Mouse (Mus musculus): ENCODE results near the gene Ncapd2.

Ncapd2 gene

DNA sequence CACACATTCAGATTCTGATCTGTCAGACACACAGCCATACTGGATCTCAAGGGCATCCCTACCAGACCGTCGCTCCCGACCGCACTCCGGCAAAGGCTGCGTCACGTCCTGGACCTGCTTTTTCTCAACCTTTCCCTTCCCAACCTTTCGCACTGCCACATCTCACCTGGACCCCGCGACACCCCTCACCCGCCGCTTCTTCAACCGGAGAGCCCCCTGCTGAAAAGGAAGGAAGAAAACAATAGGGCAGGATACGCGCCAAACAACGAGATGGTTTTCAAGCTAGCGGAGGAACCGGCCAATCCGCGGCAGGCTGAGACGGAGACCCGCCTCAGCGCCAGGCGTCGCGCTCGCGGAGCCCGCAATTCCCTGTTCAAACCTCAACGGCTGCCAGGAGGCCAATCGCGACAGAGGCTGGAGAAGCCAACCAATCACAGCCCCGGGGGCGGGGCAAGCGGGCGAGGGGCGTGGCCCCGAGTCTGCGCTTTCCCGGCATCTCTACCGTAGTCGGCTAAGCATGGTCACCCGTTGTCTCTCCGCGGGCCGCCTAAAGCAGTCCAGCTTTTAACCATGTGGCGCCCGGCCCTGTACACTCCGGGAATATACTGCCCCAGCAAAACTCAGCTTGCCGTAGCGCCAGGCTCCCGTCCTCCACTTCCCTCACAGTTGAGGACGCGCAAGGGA is at the start of gene Ncapd2, which contains the start of gene Mrpl51:
Gene Ncapd2, minus strand, starts transcription at position 370 of the 684 bp plus-strand sequence.
Gene Mrpl51, plus strand, starts transcription at position 470 of the 684 bp plus-strand sequence.
- in situ Hi-C loops (cut with MboI) = no loop called here

DNA sequence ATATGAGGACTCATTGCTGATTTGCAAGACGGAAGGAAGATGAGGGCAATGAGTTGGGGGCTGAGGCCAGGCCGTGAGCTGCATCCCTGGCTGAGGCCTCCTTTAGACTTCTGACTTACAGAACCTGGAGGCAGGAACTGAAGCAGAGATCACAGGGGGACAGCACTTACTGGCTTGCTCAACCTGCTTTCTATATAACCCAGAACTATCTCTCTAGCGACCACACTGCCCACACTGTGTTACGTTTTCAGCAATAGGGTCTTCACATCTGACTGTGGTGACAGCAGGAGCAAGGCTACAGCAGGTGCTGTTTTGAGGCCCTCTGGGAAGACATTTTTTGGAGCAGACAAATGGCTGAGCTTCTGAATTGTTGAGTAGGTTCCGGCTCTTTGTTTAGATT is 49.1 kb upstream of the Ncapd2 start:
- in situ Hi-C loops (cut with MboI) = no loop called here

DNA sequence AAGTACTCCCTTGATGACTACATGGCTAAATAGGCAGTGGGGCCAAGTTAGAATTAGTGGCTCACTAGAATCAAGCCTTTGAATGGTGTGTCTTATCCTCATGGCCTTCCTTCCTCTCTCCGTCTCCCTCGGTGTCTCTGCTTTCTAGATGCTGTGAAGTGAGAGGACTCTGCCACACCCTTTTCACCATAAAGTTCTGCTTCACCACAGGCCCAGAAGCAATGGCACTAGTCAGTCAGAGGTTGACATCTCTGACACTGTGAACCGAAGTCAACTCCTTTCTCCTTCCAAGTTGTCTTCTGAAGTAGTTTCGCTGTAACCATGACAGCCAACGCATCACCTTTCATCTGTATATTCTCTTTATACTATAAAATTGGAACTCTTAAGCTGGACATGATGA is 48.0 kb upstream of the Ncapd2 start:
- in situ Hi-C loops (cut with MboI) = no loop called here

DNA sequence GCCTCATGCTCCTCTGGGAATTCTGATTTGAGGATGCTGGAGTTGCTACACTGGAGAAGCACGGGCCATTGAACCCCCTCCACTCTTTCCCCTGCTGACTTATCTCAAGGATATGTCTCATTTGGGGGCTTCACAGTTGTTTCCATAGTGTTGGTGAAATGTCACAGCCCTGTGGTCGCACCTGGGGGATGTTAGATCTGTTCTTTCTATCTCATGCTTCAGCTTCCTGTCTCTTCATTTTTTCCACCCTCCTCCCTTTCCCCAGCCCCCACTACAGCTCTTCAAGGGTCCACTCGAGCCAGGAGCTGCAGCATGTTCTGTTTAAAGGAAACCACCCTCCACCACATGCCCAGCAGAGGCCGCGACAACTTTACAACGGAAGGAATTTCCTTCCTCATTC is 46.9 kb upstream of the Ncapd2 start:
- in situ Hi-C loops (cut with MboI) = no loop called here

DNA sequence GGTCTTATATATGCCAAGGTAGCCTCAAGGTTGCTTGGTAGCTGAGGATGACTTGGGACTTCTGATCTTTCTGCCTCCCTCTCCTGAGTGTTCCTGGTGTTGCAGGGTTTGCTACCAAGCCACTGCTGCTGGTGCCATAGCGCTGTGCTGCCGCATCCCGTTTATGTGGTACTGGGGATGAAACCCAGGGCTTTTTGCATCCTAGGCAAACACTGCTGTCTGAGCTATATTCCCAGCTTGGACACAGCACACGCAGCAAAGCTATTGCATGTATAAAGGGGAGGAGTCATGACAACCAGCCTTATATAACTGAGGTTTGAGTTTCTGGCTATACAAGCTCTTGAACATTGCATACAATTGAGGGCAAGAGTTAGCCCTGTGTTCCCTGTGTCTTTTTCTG is 45.9 kb upstream of the Ncapd2 start:
- in situ Hi-C loops (cut with MboI) = no loop called here

DNA sequence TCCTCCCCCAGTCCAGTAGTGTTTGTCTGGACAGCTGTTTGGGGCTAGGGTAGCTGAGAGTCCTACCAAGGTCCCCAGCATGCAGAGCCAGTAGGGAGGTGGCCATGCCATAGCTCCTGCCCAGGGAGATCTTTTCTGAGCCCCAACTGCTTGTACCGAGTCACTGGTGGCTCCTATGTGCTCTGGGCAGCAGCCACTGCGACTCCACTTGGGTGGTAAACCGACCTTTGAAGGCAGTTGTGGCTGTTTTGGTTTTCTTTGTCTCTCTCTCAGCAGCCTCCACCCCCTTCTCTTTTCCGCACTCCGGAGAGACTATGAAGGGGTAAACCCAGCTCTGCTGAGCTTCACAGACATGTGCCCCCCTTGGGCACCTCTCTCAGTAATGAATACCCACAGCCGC is 45.3 kb upstream of the Ncapd2 start, which contains the start of gene Cd27:
Gene Cd27, minus strand, starts transcription at position 229 of the 400 bp plus-strand sequence.
- in situ Hi-C loops (cut with MboI) = no loop called here

DNA sequence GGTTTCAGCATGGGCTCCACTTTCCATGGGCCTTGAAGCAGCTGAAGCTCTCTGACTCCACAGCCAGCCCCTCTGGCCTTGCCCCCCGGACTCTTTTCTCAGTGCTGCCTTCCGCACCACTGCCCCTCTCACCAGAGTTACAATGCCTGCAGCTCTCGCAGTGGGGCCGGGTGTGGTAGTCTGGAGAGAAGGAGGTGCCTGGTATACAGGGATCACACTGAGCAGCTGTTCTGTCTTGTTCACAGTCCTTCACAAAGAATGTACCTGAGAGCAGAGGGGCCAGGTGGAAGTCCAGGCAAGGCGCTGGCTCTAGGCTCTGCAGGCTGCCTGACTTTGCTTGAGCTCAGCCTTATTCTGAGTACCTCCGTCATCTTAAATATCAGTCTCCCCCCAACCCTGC is 44.8 kb upstream of the Ncapd2 start:
- in situ Hi-C loops (cut with MboI) = no loop called here

DNA sequence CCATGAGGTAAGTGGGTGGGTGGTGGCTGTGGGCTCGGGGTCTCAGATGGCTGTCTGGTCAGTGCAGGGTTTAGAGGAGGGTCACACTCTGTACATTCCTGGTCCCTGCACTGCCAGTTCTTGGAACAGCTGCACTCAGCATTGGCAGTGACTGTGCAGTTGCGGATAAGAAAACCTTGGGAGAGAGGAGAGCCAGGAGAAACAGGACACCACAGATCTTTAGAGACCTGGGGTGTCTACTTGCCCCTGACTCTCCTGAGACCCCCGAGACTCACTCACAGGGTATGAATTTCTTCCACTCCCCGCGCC is 43.0 kb upstream of the Ncapd2 start:
- in situ Hi-C loops (cut with MboI) = no loop called here

DNA sequence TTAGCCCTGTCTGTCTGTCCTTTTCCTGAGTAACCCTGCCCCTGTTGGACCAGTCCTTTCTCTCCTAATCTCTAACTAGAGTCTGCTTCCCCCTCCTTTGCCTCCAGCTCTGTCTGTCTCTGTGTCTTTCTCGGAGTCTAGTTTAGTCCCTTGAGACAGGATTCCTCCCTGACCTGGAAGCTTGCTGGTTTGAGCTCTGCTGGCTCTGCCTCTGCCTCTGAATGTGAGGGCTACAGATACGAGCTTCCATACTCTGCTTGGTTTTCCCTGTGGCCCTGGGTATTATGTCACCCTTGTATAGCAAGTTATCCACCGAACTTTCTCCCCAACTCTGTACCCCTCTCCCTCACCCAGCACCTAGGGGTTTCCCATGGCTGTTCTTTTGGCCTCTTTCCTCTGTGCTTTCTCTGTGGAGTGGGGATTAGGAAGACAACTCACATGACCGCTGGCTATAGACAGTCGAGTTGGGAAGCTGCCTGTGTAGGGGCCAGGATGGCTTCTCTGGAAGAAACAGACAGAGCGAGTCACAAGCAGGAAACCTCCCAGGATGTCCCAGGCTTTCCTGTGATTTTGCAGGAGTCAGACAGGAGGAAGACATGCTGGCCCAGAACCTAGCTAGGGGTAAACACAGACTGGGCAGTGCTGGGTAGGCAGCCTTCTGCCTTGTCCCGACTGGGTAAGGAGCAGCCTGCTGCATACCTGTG is 42.5 kb upstream of the Ncapd2 start:
- in situ Hi-C loops (cut with MboI) = no loop called here

DNA sequence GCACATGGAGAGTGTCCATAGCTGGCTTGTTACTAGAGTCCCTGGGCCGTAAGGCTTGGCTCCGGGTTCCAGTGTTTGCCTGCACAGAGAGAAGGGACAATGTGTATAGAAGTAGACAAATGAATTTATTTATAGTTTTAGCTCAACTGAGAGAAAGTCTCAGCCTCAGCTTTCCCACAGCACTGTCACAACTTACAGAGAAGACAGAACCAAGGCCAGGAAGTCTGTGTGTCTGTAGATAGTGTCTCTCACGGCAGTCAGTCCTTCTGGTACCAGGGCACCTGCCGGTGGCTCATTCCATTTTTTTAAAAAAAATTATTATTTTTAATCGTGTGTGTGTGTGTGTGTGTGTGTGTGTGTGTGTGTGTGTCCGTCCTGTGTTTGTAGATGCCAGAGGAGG is 41.0 kb upstream of the Ncapd2 start:
- in situ Hi-C loops (cut with MboI) = no loop called here

DNA sequence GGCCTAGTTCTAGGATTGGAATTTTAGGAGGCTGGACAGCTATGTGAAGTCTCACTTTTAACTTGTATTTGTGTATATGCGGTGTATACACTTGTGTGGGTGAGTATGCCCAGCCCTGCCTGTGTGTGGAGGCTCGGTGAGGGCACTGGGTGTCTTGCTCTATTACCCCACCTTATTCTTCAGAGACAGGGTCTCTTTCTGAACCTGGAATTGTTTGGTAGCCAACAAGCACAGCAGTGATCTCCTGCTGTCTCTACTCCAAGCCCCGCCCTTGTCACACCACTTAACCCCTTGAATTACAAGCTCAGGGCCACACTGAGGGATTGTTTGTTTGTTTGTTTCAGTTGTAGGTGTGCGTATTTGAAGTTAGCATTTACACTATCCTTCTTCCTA is 40.5 kb upstream of the Ncapd2 start:
- in situ Hi-C loops (cut with MboI) = no loop called here

DNA sequence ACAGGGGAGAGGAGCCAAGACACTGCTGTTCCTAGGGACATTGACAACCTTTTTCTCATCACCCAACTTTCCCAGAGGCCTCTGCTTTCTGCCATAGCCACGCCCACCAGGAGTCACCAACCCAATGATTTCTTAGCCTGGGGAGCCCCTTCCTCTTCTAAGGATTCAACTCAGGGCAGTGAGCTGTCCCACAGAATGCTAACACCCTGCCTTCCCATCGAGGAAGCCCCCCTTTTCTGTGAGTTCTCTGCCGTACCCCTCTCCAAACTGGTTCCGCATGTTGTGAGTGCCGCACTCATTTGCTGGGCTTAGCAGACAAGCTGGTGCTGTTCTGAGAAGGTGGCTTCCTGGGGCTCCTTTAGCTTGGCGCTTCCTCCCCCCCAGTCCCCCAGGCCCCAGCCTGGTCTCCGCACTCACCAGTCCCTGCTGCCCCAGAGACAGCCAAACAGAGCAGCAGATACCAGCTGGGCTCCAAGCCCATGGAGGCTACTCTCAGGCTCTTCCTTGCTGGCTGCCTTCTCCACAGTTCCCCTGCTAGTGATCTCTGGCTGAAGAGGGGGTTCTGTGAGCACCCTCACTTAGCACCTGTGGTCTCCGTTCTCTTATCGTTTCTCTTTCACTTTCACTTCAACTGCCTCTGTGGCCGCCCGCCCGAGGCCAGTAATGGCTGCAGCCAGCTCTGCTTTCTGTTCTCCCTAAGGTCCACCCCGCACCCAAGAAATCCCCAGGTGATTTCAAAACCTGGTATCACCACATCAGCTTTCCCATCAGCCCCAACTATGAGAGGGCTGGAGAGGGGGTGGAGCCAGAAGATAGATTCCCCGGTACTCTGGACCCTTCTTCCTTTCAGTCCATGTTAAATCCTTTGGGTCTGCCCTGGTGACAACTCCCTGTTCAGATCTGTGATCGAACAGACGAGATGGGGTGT is 39.9 kb upstream of the Ncapd2 start, which contains the start of gene Tapbpl:
Gene Tapbpl, minus strand, starts transcription at position 744 of the 928 bp plus-strand sequence.
- in situ Hi-C loops (cut with MboI) = no loop called here

DNA sequence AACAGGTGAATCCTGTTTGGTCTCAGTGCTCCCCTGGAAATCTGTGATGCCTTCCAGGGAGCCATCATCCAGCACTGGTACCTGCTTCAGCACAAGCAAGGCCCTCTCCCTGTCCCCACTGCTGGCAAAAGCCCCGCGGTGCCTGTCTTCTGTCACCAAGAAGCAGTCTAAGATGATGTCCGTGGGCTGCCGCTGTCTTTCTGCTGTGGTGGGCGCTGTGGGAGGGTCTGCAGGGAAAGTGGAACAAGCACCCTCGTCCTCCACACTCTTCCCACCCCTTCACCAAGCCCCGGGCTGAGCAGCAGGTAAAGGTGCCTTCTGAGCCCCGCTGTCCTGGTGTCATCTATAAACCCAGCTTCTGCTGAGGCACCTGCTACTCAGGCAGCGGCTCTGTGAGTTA is 39.1 kb upstream of the Ncapd2 start:
- in situ Hi-C loops (cut with MboI) = no loop called here

DNA sequence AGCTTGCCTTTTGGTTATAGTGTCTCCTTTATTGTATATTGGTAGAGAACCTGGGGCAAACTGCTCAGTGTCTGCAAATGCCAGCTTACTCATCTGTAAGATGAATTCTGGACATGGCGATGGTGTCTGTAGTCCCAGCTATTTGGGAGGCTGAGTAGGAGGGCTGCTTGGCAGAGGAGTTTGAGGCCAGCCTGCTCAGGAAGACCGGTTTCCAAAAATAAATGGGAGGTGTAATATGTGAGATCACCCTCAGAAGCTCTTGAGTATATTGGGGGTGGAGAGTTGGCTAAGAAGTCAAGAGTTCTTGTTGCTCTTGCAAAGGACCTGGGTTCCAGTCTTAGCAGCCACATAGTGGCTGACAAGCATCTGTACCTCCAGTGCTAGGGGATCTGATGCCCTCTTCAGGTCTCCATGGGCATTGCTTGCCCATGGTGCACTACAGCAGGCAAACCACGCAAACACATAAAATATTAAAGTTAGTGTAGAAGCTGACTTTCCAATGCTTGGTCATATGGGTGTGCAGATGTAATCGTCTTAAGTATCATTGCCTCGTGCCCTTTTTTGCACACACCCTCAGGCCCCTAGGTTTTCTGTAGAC is 34.1 kb upstream of the Ncapd2 start:
- in situ Hi-C loops (cut with MboI) = no loop called here

DNA sequence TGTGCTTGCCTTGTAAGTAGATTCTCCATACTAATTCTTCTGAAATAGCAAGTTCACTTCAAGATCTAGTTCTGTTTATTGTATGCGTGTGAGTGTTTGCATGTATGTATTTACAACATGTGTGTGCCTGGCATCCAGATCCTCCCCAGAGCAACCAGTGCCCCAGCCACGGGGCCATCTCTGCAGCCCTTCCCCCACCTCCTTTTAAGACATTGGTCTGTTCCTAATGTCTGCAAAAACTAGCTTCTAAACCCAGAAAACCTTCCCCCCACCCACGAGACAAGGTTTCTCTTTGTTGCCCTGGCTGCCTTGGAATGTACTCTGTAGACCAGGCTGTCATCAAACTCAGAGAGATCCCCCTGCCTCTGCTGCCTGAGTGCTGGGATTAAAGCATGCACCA is 31.1 kb upstream of the Ncapd2 start:
- in situ Hi-C loops (cut with MboI) = no loop called here

DNA sequence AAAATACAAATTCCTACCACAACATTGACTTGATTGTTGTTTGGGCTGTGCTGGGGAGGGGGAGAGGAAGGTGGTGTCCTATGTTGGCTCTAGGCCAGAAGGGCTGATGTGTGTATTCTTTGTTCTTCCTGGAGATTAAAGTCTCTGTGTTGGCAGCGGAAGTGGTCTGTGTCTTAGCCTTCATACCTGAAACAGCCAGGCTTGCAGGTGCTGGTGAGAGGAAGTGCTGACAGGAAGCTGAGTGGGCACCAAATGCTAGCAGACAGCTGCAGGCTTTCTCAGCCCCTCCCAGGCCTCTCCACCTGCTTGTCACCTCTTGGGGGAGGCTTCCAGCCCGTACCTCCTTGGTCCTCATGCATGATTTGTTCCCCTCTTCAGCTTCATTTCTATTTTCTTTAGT is 30.6 kb upstream of the Ncapd2 start:
- in situ Hi-C loops (cut with MboI) = no loop called here

DNA sequence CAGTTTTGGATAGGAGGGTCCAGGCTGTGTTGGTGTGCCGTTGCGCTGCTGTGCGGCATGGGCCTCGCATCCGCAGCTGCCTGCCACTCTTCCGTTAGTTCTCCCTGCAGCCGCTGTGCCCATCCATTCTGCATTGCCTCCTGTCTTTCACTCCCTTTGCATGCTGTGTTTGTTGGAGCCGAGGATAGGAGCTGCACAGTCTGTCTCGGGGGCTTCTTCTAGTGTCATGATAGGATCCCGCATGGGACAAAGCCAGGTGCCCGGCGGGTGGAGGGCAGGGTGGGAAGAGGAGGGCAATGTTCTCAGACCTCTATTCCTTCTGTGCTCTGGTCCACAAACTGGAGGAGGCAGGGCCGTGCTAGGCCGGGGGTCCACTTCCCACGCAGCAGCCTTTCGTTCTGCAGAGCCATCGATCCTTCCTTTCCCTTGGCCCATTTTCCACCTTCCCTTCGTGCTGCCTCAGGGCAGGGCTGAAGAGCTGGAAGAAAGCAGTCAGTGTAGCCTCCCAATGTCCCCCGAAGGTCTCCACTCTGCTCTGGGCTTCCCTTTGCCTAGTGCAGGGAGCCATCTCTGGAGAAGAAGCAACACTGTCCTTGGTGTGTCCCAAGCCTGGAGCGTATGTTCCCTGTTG is 29.7 kb upstream of the Ncapd2 start:
- in situ Hi-C loops (cut with MboI) = no loop called here

DNA sequence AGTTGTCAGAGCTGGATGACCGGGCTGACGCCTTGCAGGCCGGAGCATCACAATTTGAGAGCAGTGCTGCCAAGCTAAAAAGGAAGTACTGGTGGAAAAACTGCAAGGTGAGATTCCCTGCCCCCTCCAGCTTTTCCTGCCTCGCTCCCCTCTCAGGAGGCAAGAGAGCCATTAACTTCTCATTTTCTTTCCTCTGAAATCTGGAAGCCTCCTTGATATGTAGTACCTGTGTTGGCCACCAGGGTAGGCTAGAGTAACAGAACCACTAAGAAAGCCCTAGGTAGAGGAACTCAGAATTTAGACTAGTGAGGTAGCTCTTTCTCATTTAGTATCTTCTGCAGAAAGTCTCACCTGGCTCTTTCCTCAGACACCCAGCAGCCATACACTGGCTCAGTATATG is 27.5 kb upstream of the Ncapd2 start:
- in situ Hi-C loops (cut with MboI) = loop anchor here (5.0 kb wide), 1 partner anchor 53 kb away; no protein-coding TSS in a partner anchor

DNA sequence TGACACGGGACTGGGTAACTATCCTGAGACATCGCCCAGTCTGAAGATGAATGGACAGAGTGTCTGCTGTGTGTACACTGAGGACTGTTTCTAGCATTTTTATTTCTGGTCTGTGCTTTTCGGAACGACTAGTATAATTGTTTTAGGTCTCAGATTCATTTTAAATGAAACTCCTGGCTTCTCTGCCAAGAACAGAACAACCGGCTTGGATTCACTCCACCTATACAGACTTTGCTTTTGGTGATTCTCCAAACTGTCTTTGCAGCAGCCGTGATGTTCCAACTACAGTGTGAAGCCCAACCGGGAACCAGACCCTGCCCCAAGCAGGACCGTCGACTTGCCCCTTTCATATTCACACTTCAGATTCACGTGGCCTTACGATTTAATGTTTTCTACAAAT is 26.4 kb upstream of the Ncapd2 start:
- in situ Hi-C loops (cut with MboI) = loop anchor here (5.0 kb wide), 1 partner anchor 54 kb away; no protein-coding TSS in a partner anchor

DNA sequence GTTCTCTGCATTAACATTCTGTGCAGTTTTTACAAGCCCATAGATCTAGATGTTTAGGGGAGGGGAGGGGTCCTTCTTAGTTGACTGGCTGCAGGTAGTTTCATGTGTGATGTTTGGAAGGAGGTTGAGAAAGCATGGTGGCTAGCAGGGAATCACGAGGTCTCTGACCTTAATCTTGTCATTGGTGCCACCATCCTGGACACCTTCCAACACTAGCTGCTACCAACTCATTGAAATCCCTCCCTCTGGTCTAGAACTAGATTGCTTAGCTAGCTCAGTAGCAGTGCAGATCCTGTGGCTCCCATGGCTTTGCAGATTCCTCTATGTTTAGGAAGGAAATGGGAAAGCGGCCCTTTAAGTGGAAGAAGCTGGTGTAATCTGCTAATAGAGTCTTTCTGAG is 25.4 kb upstream of the Ncapd2 start:
- in situ Hi-C loops (cut with MboI) = loop anchor here (5.0 kb wide), 1 partner anchor 55 kb away; no protein-coding TSS in a partner anchor
